Mouse (Mus musculus): Measurements from ENCODE around the gene Fam168b.

Fam168b gene

GRCm38 (mm10) chr1:34842887-34843618, at the start of gene Fam168b:
TSS of gene Fam168b (minus strand) at chr1:34843065.
- peak; percentile 64 to 81 for DNase-seq (ENCODE audit: low spot score in 2 of 2)

- DNase-seq (ENCODE audit: low spot score in 2 of 2) = no peak
These were observed 49.6 kb upstream of the Fam168b start for GRCm38 (mm10) chr1:34892466-34892865.

GRCm38 (mm10) chr1:34891559-34892289, 48.9 kb upstream of the Fam168b start:
- DNase-seq (ENCODE audit: low spot score in 2 of 2) = no peak

GRCm38 (mm10) chr1:34883776-34884175, 40.9 kb upstream of the Fam168b start:
- DNase-seq (ENCODE audit: low spot score in 2 of 2) = no peak

GRCm38 (mm10) chr1:34879611-34880010, 36.7 kb upstream of the Fam168b start:
- no peak for DNase-seq (ENCODE audit: low spot score in 2 of 2)

GRCm38 (mm10) chr1:34873551-34873950, 30.7 kb upstream of the Fam168b start:
- DNase-seq (ENCODE audit: low spot score in 2 of 2) = no peak

- DNase-seq (ENCODE audit: low spot score in 2 of 2) = no peak
These were observed 28.3 kb upstream of the Fam168b start for GRCm38 (mm10) chr1:34871170-34871569.

- DNase-seq (ENCODE audit: low spot score in 2 of 2) = no peak
These were observed 26.4 kb upstream of the Fam168b start for GRCm38 (mm10) chr1:34869231-34869630.

- no peak for DNase-seq (ENCODE audit: low spot score in 2 of 2)
These were observed 25.5 kb upstream of the Fam168b start for GRCm38 (mm10) chr1:34868391-34868790.

- no peak for DNase-seq (ENCODE audit: low spot score in 2 of 2)
These were observed 24.7 kb upstream of the Fam168b start for GRCm38 (mm10) chr1:34867574-34867955.

GRCm38 (mm10) chr1:34866815-34867573, 24.1 kb upstream of the Fam168b start:
- DNase-seq (ENCODE audit: low spot score in 2 of 2) = peak; percentile 62 to 76

GRCm38 (mm10) chr1:34865866-34866265, 23.0 kb upstream of the Fam168b start:
- DNase-seq (ENCODE audit: low spot score in 2 of 2) = no peak

GRCm38 (mm10) chr1:34864243-34864642, 21.4 kb upstream of the Fam168b start:
- no peak for DNase-seq (ENCODE audit: low spot score in 2 of 2)

GRCm38 (mm10) chr1:34863323-34863722, 20.5 kb upstream of the Fam168b start:
- no peak for DNase-seq (ENCODE audit: low spot score in 2 of 2)

- DNase-seq (ENCODE audit: low spot score in 2 of 2) = no peak
These were observed 20.0 kb upstream of the Fam168b start for GRCm38 (mm10) chr1:34862877-34863276.

- no peak for DNase-seq (ENCODE audit: low spot score in 2 of 2)
These were observed 17.3 kb upstream of the Fam168b start for GRCm38 (mm10) chr1:34860205-34860604.

GRCm38 (mm10) chr1:34859761-34860160, 16.9 kb upstream of the Fam168b start:
- no peak for DNase-seq (ENCODE audit: low spot score in 2 of 2)

- peak; percentile 28 to 37 for DNase-seq (ENCODE audit: low spot score in 2 of 2)
These were observed 15.8 kb upstream of the Fam168b start for GRCm38 (mm10) chr1:34858671-34859070.

GRCm38 (mm10) chr1:34855056-34855739, 12.3 kb upstream of the Fam168b start:
- no peak for DNase-seq (ENCODE audit: low spot score in 2 of 2)

GRCm38 (mm10) chr1:34853786-34854185, 10.9 kb upstream of the Fam168b start:
- DNase-seq (ENCODE audit: low spot score in 2 of 2) = no peak

GRCm38 (mm10) chr1:34852116-34852878, 9.4 kb upstream of the Fam168b start:
- no peak for DNase-seq (ENCODE audit: low spot score in 2 of 2)

Data from urinary bladder, adult 18-20 months (tissue).